Mouse (Mus musculus) limb, embryonic 14.5 days (tissue): ENCODE results near the gene Aspscr1. TPM values are rescaled to one million over a fixed set of nuclear protein-coding genes. Genes with fewer than 3 reads are reported as not detected.

ENCODE experiments used
- ATAC-seq: fragments of 200-750 bp; cut with Nextera tagmentation; 2 replicates; pipeline ENCODE4 v1.8.0; 2017; ENCODE audit warnings: low read depth, moderate number of reproducible peaks, moderate TSS enrichment; ENCODE audit not compliant: low FRiP score
- DNase-seq: peaks from one replicate; pipeline ENCODE4 v3.0.0-alpha.2; 2015; ENCODE audit warnings: low spot score
- H3K27ac ChIP-seq: fragments of 300-500 bp; sonication (generic); replicated peaks from 2 replicates; pipeline ENCODE4 v1.5.1; 2014; ENCODE audit warnings: low read depth, mild to moderate bottlenecking, low read length, moderate library complexity, mixed read lengths
- H3K27me3 ChIP-seq: fragments of 300-500 bp; sonication (generic); 2 replicates; pipeline ENCODE4 v1.6.1; 2014; ENCODE audit warnings: low read length, mixed read lengths; ENCODE audit not compliant: control insufficient read depth, insufficient read depth
- H3K36me3 ChIP-seq: fragments of 300-500 bp; sonication (generic); 2 replicates; pipeline ENCODE4 v1.6.1; 2014; ENCODE audit warnings: mild to moderate bottlenecking, low read length, moderate library complexity, mixed read lengths; ENCODE audit not compliant: control insufficient read depth, insufficient read depth
- H3K4me1 ChIP-seq: fragments of 300-500 bp; sonication (generic); 2 replicates; pipeline ENCODE4 v1.6.1; 2014; ENCODE audit warnings: antibody characterized with exemption, low read length, mixed read lengths; ENCODE audit not compliant: control insufficient read depth, insufficient read depth
- H3K4me2 ChIP-seq: fragments of 300-500 bp; sonication (generic); replicated peaks from 2 replicates; pipeline ENCODE4 v1.6.1; 2014; ENCODE audit warnings: low read depth, mild to moderate bottlenecking, low read length, moderate library complexity; ENCODE audit not compliant: severe bottlenecking
- H3K4me3 ChIP-seq: fragments of 300-500 bp; sonication (generic); replicated peaks from 2 replicates; pipeline ENCODE4 v1.5.1; 2014; ENCODE audit warnings: low read length
- H3K9ac ChIP-seq: fragments of 300-500 bp; sonication (generic); 2 replicates; pipeline ENCODE4 v1.6.1; 2014; ENCODE audit warnings: mild to moderate bottlenecking, low read depth, low read length, moderate library complexity; ENCODE audit not compliant: severe bottlenecking
- H3K9me3 ChIP-seq: fragments of 300-500 bp; sonication (generic); 2 replicates; pipeline ENCODE4 v1.6.1; 2016; ENCODE audit warnings: low read length; ENCODE audit not compliant: control insufficient read depth
- POLR2A ChIP-seq: fragments of 200-500 bp; IDR thresholded peaks from 2 replicates; pipeline ENCODE4 v1.8.0; 2012; ENCODE audit warnings: inconsistent platforms, mild to moderate bottlenecking, moderate library complexity, borderline replicate concordance; ENCODE audit not compliant: insufficient read depth, insufficient read length; ENCODE audit errors: extremely low read depth
- WGBS: fragments of 180-500 bp; shearing (Covaris S2); extraction: QIAGEN DNeasy Blood & Tissue Kit; methylation state at CpG from one replicate; pipeline ENCODE4 v1.1.7; 2014; 5-methylcytosine and 5-hydroxymethylcytosine counted together
- polyA plus RNA-seq, 2 experiments: library from polyadenylated mRNA; depleted of rRNA in 1 of 2; stranded (reverse) in 1 of 2; unstranded in 1 of 2; fragments of >200 nt; fragmentation: Nextera tagmentation in 1 of 2; extraction: Ambion mirVana in 1 of 2; gene quantifications; 2 replicates each; pipeline versions ENCODE4 v1.2.1 to v1.2.3; 2012 to 2014

The Aspscr1 gene
- polyA plus RNA-seq, 2 experiments: 73.9 to 96.1 TPM

DNA sequence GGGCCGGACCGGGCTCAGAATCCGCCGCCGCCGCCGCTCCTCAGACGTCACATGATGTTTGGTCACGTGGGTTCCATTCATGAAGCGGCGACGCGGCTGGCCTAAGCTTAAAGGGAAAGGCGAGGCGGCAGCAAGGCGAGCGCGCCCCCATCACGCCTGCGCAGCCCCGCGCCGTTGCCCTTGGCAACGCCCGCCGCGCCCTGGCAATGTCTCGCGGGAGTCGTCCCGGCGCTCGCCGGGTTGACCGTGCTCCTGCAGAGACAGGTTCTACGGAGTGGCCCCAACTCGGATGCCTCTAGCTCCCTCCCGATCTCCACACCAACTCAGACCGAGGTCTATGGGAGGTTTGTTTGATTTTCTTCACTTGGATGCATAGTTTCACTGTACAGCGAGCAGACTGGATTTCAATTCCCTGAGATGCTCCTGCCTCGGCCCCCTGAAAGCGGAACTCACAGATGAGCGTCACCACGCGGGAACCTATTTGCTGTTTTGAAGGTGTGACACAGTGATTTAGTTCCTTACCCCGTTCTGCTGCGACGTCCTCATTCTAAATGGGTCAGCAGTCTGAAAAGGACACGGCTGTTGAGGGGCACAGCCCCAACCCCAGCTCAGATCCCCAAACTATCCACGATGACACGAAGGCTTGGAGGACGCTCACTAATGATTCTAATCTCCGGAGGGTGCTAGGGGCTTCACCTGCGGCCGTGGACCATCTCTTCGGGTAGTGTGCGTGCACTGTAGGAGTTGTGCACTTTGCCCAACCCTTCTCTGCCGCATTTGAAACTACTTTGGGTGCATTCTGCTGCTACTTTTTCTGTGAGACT lies 39.0 kb upstream of the Aspscr1 start, which contains the start of gene Mafg:
Gene Mafg (minus strand): TSS at position 81 of the 824 bp plus-strand sequence.
- Histone ChIP-seq H3K4me2 (peak within 1 kb of the TSS; percentile 70), H3K9me3 (no peaks in the 10 kb centered on the region), H3K27ac (peak within 1 kb of the TSS; percentile 76), H3K27me3 (no peaks in the 10 kb centered on the region), H3K4me1 (peaks cover 15% of the 10 kb centered on the region), H3K4me3 (peak within 1 kb of the TSS; percentile 96), H3K9ac (peak within 1 kb of the TSS; percentile 88), H3K36me3 (peaks cover 8% of the 10 kb centered on the region)
- WGBS: 11% methylated on average over 55 of the region's 58 CpGs
- ATAC-seq (peak; percentile 91), DNase-seq (peak; percentile 96)
- TF ChIP-seq POLR2A: no peak

DNA sequence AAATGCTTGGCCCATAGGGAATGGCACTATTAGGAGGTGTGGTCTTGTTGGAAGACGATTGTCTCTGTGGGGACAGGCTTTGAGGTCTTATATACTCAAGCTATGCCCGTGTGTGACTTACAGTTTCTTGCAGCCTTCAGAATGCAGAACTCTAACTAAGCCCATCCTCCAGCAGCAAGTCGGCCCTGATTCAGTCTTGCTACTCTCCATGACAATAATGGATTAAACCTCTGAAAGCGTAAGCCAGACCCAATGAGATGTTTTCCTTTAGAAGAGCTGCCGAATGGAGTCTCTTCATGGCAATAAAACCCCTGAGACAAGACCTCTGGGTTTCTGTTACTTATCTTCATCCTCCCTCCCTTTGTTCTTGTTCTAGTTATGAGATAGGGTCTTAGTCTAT lies 38.0 kb upstream of the Aspscr1 start:
- Histone ChIP-seq H3K4me1 (peaks cover 15% of the 10 kb centered on the region), H3K36me3 (no peaks in the 10 kb centered on the region), H3K4me2 (no peak overlapping the region), H3K27me3 (no peaks in the 10 kb centered on the region), H3K9me3 (no peaks in the 10 kb centered on the region), H3K4me3 (no peak overlapping the region), H3K27ac (no peak overlapping the region), H3K9ac (no peak overlapping the region)
- DNase-seq (no peak), ATAC-seq (no peak)
- WGBS: 87% methylated on average over 5 of the region's 5 CpGs
- no peak for TF ChIP-seq POLR2A

DNA sequence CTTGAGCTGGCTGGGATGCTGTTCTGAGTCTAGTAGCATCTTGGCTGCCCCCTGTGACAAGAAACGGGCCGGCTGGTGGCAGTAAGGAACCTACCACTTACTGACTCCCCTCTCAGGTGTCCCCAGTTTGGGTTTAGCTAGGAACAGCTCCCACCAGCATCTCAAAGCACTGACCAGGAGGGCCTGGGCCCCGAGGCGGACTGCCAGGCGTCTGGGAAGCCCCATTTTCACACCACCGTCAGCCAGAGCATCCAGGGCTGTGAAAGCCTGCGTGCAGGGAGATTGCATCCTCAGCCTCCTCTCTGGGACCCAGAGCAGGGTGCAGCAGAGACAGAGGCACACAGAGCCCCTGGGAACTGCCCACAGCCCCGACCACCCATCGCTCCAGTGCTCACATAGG lies 31.5 kb upstream of the Aspscr1 start:
- ATAC-seq (no peak), DNase-seq (no peak)
- Histone ChIP-seq H3K9me3 (no peaks in the 10 kb centered on the region), H3K4me3 (no peak overlapping the region), H3K4me1 (peaks cover 14% of the 10 kb centered on the region), H3K36me3 (no peaks in the 10 kb centered on the region), H3K9ac (no peak overlapping the region), H3K27me3 (no peaks in the 10 kb centered on the region), H3K4me2 (no peak overlapping the region), H3K27ac (no peak overlapping the region)
- 52% methylated on average over 9 of the region's 9 CpGs for WGBS
- no peak for TF ChIP-seq POLR2A

DNA sequence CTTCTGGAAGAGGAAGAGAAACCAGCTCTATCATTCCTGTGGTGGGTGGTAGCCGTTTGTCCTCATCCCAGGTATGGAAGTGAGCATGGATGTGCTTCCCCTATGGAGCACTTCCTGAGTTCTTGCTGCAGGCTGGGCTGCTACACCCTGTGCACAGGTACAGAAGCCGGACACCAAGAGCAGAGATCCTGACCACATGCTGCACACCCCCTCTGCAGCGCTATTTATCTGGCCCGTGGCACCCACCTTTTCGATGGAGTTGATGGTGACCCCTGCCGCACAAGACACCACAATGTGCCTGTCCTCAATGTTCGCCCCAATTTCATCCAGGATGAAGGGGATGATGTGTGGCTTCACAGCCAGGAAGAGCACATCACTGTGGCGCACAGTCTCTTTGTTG lies 30.9 kb upstream of the Aspscr1 start:
- Histone ChIP-seq H3K9me3 (no peaks in the 10 kb centered on the region), H3K4me2 (peak overlapping the region; percentile 91; the same call in 1 of the 2 replicates), H3K27me3 (no peaks in the 10 kb centered on the region), H3K4me3 (no peak overlapping the region), H3K9ac (no peak overlapping the region), H3K27ac (no peak overlapping the region), H3K36me3 (no peaks in the 10 kb centered on the region), H3K4me1 (peaks cover 14% of the 10 kb centered on the region)
- ATAC-seq (no peak), DNase-seq (no peak)
- 77% methylated on average over 8 of the region's 8 CpGs for WGBS
- TF ChIP-seq POLR2A: no peak

DNA sequence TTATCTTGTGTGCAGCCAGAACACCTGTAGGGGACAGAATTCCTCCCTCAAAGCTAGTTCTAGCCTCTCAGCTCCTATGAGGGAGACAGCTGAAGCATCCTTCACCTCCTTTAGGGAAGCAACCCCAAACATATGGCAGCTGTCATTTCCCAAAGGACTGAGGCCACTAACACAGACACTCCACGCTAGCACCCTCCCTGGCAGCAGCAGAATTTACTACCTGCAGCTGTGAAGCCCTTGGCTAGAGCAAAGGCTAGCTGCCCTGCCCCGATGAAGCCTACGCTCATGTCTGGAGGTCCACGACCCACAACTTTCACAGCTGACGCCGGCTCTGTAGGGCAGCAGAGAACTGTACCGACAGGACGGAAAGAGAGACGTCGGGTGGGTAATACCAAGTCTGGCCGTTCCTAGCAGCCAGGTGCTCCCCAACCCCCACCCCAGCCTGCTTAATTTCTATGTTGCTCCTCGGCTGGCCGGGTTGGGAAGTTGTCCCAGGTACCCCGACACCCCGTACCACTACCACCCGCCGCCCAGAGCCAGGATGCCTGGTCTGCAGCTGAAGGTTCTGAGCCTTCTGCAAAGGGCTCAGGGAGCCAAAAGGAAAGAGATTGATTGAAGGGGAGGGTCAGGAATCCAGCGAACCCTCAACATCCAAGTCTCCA lies 29.7 kb upstream of the Aspscr1 start:
- Histone ChIP-seq H3K4me2 (peak overlapping the region; percentile 91), H3K27me3 (no peaks in the 10 kb centered on the region), H3K9ac (peak overlapping the region; percentile 73), H3K4me1 (peaks cover 14% of the 10 kb centered on the region), H3K4me3 (peak overlapping the region; percentile 53), H3K27ac (peak overlapping the region; percentile 73), H3K9me3 (no peaks in the 10 kb centered on the region), H3K36me3 (no peaks in the 10 kb centered on the region)
- peak; percentile 56 for ATAC-seq
- DNase-seq: peak; percentile 26
- 2% methylated on average over 18 of the region's 18 CpGs for WGBS
- TF ChIP-seq POLR2A: no peak
